Mouse (Mus musculus): ENCODE measurements at regions not wholly inside any gene's neighbourhood (a gene's known extent, or its start where the extent isn't known, plus 50 kb on each side); places are given as distances from the start of the nearest gene placed in this dataset.

DNA sequence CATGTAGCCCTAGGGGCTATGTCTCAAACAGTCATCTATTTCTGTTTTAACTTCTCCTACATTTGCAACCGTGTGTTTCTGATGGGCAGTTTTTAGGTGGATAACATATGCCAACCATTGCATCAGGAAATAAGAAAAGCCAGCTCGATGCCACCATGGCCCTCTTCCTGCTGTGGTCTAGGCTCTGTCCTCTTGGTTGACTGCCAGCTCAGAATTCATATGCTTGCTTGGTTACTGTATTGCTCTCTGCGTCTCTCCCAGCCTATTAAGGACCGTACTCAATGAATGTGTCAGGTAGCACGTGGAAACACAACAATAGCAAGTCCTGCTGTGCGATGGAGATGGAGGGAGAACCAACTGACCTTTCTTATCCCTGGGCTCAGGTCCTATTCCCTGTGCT is 174.4 kb upstream of the 9630041A04Rik start:
- Histone ChIP-seq H3K4me3 (ENCODE audit: insufficient read depth, low read length) (no peak overlapping the region), H3K4me1 (ENCODE audit: control insufficient read depth, insufficient read depth, low read length) (no peaks in the 10 kb centered on the region), H3K27ac (ENCODE audit: insufficient read depth, low read length) (no peak overlapping the region)
- TF ChIP-seq POLR2A (IDR thresholded peaks at IDR 0.05; ENCODE audit: extremely low read depth, insufficient read depth, low read length) (no peak), CTCF (IDR thresholded peaks at IDR 0.05; ENCODE audit: extremely low read depth, insufficient read depth, low read length) (no peak)

DNA sequence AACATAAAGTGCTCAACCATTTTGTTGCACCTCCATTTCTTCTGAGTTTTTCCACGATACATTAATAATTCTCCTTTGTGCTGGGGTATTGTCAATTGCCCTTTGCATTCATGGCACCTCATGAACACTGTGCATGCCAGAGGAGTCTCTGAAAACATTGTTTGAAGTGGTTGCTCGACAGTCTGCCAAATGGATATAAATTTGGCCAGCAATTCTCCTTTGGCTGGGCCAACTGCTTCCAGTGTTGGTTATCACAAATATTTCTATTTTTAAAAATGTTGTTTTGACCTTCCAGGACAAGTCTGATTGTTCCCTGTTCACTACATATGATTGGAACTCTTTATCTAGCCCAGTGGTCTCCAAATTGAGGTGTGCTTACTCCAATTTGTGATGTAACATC is 184.1 kb upstream of the 9630041A04Rik start:
- TF ChIP-seq CTCF (IDR thresholded peaks at IDR 0.05; ENCODE audit: extremely low read depth, insufficient read depth, low read length) (no peak), POLR2A (IDR thresholded peaks at IDR 0.05; ENCODE audit: extremely low read depth, insufficient read depth, low read length) (no peak)
- Histone ChIP-seq H3K27ac (ENCODE audit: insufficient read depth, low read length) (no peak overlapping the region), H3K4me1 (ENCODE audit: control insufficient read depth, insufficient read depth, low read length) (no peaks in the 10 kb centered on the region), H3K4me3 (ENCODE audit: insufficient read depth, low read length) (no peak overlapping the region)

DNA sequence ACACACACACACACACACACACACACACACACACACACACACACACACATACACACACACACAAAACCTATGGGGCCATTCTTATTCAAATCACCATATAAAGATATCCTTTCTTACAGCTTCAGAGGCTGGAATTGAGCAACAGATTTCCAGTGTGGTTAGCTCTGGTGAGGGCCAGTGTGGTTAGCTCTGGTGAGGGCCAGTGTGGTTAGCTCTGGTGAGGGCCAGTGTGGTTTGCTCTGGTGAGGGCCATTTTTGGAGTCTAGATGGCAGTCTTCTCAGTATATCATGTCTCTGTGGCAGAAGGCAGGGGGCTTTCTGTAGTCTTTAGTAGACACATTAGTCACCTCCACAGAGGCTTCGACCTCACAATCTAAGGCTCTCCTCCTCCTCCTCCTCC is 191.5 kb upstream of the 9630041A04Rik start:
- TF ChIP-seq POLR2A (IDR thresholded peaks at IDR 0.05; ENCODE audit: extremely low read depth, insufficient read depth, low read length) (no peak), CTCF (IDR thresholded peaks at IDR 0.05; ENCODE audit: extremely low read depth, insufficient read depth, low read length) (no peak)
- no peak overlapping the region for H3K27ac ChIP-seq (ENCODE audit: insufficient read depth, low read length)
- no peaks in the 10 kb centered on the region for H3K4me1 ChIP-seq (ENCODE audit: control insufficient read depth, insufficient read depth, low read length)
- H3K4me3 ChIP-seq (ENCODE audit: insufficient read depth, low read length), result no peak overlapping the region

DNA sequence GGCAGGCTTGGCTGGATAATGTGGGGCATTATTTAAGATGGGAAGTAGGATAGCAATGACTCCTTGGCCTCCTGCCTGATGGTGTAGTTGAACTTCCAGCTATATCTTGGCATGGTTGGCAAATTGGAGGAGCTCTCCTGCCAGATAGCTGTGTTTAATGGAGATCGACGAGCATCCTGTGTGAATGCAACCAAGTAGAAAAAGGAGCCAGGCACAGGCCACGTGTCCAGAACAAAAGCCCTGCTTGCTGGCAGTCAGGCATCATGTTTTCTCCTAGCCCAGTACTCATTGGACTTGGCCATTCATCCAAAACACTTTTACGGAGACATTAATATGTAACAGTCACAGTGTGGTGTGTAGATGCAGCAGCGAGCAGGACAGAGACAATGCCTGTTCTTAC is 211.8 kb upstream of the 9630041A04Rik start:
- Histone ChIP-seq H3K4me1 (ENCODE audit: control insufficient read depth, insufficient read depth, low read length) (no peaks in the 10 kb centered on the region), H3K27ac (ENCODE audit: insufficient read depth, low read length) (no peak overlapping the region), H3K4me3 (ENCODE audit: insufficient read depth, low read length) (no peak overlapping the region)
- TF ChIP-seq CTCF (IDR thresholded peaks at IDR 0.05; ENCODE audit: extremely low read depth, insufficient read depth, low read length), result no peak
- TF ChIP-seq POLR2A (IDR thresholded peaks at IDR 0.05; ENCODE audit: extremely low read depth, insufficient read depth, low read length), result no peak

DNA sequence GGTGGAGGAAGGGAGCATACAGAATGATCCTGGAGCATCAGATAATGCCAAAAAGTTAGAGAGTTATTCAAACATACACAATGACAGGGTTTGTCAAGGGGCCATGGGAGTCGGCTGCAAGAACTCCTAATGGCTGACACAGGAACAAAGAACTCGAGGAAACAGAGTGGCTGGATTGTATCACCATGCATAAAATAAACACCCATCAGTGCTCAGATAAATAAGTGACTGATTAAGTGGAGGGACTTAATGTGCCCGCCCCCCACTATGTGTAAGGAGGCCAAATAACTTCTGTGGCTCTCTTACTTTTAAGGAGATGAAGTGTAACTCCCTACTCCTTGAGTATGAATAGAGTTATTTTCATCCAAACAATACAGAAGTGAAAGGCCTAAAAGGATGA is 220.1 kb upstream of the 9630041A04Rik start:
- Histone ChIP-seq H3K4me3 (ENCODE audit: insufficient read depth, low read length) (no peak overlapping the region), H3K4me1 (ENCODE audit: control insufficient read depth, insufficient read depth, low read length) (no peaks in the 10 kb centered on the region), H3K27ac (ENCODE audit: insufficient read depth, low read length) (no peak overlapping the region)
- TF ChIP-seq POLR2A (IDR thresholded peaks at IDR 0.05; ENCODE audit: extremely low read depth, insufficient read depth, low read length) (no peak), CTCF (IDR thresholded peaks at IDR 0.05; ENCODE audit: extremely low read depth, insufficient read depth, low read length) (no peak)

DNA sequence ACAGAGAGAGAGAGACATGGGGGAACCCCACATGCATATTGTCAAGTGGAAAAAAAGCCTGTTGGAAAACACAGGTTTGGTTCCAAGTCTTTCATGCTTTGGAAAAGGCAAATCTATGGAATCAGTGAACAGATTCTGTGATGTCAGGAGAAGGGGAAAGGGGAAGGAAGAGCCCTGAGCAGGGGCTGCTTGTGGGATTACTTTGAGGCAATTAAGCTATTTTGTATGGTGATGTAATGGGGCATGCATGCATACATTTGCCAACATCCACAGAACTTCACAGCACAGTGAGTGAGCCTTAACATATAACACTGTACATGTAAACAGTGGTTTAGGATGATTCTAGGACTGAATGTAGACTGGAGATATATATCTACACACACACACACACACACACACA is 221.0 kb upstream of the 9630041A04Rik start:
- Histone ChIP-seq H3K27ac (ENCODE audit: insufficient read depth, low read length) (no peak overlapping the region), H3K4me3 (ENCODE audit: insufficient read depth, low read length) (no peak overlapping the region), H3K4me1 (ENCODE audit: control insufficient read depth, insufficient read depth, low read length) (no peaks in the 10 kb centered on the region)
- TF ChIP-seq POLR2A (IDR thresholded peaks at IDR 0.05; ENCODE audit: extremely low read depth, insufficient read depth, low read length), result no peak
- TF ChIP-seq CTCF (IDR thresholded peaks at IDR 0.05; ENCODE audit: extremely low read depth, insufficient read depth, low read length), result no peak

DNA sequence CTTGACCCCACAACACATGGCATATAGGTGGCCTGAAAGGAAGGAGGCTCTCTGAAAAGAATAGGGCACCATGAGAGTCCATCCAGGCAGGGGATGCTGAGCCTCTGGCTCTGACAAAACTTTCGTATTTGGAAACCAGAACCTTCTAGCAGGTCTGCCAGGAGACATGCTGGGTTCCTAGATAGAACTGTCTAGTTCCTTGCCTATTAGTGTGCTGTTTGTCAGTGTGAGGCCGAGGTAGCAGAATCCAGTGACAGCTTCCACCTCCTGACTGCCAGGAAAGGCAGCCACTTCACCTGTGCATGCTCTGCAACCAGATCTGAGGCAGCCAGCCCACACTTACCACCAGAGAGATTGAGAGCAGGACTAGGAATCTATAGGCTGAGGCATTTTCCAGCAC is 245.4 kb upstream of the 9630041A04Rik start:
- H3K4me1 ChIP-seq (ENCODE audit: control insufficient read depth, insufficient read depth, low read length), result no peaks in the 10 kb centered on the region
- no peak overlapping the region for H3K27ac ChIP-seq (ENCODE audit: insufficient read depth, low read length)
- no peak overlapping the region for H3K4me3 ChIP-seq (ENCODE audit: insufficient read depth, low read length)
- TF ChIP-seq POLR2A (IDR thresholded peaks at IDR 0.05; ENCODE audit: extremely low read depth, insufficient read depth, low read length) (no peak), CTCF (IDR thresholded peaks at IDR 0.05; ENCODE audit: extremely low read depth, insufficient read depth, low read length) (no peak)

DNA sequence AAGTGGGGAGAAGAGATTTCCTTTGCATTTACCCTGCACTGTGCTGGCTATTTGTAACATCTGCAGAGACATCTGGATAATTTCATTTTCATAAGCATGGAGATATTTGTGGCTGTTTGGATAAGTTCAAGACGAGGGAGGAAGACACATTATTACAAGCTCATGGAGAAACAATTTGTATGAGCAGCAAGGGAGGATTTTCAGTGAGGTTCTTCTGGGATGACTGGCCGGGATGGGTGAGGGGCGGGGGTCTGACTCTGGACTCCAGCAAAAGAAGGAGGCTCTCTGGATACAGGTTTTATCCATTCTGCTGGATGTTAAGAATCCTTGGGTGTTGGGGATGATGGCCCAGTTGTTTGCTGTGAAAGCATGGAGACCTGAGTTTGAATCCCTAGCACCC is 246.5 kb upstream of the 9630041A04Rik start:
- TF ChIP-seq POLR2A (IDR thresholded peaks at IDR 0.05; ENCODE audit: extremely low read depth, insufficient read depth, low read length), result no peak
- no peak for TF ChIP-seq CTCF (IDR thresholded peaks at IDR 0.05; ENCODE audit: extremely low read depth, insufficient read depth, low read length)
- Histone ChIP-seq H3K4me3 (ENCODE audit: insufficient read depth, low read length) (no peak overlapping the region), H3K27ac (ENCODE audit: insufficient read depth, low read length) (no peak overlapping the region), H3K4me1 (ENCODE audit: control insufficient read depth, insufficient read depth, low read length) (no peaks in the 10 kb centered on the region)

DNA sequence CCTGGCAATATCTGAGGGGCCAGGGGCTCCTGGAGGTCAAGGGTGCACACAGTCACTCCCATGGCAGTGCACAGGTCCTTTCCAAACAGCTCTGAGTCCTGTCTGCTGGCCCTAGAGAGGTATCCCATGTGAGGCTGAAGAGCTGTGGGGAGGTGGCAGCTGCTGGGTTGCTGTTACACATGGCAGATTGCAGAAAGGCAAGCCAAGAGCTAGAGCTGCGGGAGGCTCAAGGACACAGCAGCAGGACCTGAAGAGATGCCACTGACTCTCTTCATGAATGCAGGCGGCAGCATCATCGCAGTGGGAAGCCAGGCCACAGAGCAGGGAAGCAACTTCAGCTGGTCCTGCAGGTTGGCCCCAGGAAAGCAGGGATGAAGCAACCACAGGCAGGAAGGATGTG is 247.7 kb upstream of the 9630041A04Rik start:
- Histone ChIP-seq H3K27ac (ENCODE audit: insufficient read depth, low read length) (no peak overlapping the region), H3K4me3 (ENCODE audit: insufficient read depth, low read length) (no peak overlapping the region), H3K4me1 (ENCODE audit: control insufficient read depth, insufficient read depth, low read length) (no peaks in the 10 kb centered on the region)
- TF ChIP-seq CTCF (IDR thresholded peaks at IDR 0.05; ENCODE audit: extremely low read depth, insufficient read depth, low read length) (no peak), POLR2A (IDR thresholded peaks at IDR 0.05; ENCODE audit: extremely low read depth, insufficient read depth, low read length) (no peak)

DNA sequence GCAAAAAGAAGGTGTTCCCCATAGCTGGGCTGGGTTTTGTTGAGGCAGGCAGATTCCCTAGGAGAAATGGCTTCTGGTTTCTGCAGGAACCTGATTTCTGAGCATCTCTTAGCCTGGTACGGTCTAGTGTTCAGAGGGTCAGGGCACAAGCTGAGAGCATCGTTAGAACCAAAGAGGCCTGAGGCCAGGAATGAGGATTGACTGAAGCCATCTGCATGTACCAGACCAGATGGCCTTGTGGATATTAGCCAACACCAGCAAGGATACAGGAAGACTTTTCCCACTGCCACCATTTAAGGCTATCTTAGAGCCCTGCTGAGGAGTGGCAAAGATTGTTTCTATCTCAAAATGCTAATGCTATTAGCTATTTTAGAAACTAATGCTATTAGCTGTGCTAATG is 248.2 kb upstream of the 9630041A04Rik start:
- H3K4me3 ChIP-seq (ENCODE audit: insufficient read depth, low read length), result no peak overlapping the region
- no peak overlapping the region for H3K27ac ChIP-seq (ENCODE audit: insufficient read depth, low read length)
- TF ChIP-seq POLR2A (IDR thresholded peaks at IDR 0.05; ENCODE audit: extremely low read depth, insufficient read depth, low read length) (no peak), CTCF (IDR thresholded peaks at IDR 0.05; ENCODE audit: extremely low read depth, insufficient read depth, low read length) (no peak)

DNA sequence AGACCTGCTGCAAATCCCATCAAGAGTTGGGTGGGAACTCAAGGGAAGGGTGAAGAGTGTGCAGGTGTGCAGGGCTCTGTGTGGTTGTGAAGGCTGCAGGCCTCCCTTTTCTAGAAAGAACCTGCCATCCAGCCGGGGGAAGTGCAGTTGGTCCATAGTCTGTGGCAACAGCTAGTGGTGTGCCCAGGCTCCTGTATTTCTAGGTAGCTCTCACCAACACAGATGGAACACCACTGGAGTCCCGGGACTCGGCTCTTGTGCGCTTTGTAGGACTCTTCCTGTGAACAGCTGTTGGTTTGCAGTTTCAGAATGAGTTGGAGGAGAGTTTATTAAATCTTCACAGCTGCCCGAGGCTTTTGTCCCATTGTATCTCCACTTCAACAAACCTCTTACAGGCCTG is 248.7 kb upstream of the 9630041A04Rik start:
- H3K4me1 ChIP-seq (ENCODE audit: control insufficient read depth, insufficient read depth, low read length), result no peaks in the 10 kb centered on the region
- TF ChIP-seq POLR2A (IDR thresholded peaks at IDR 0.05; ENCODE audit: extremely low read depth, insufficient read depth, low read length) (no peak), CTCF (IDR thresholded peaks at IDR 0.05; ENCODE audit: extremely low read depth, insufficient read depth, low read length) (no peak)
- no peak overlapping the region for H3K27ac ChIP-seq (ENCODE audit: insufficient read depth, low read length)
- H3K4me3 ChIP-seq (ENCODE audit: insufficient read depth, low read length), result no peak overlapping the region

More for the DNA sequence above, 248.2 kb upstream of the 9630041A04Rik start:
- H3K4me1 ChIP-seq (ENCODE audit: control insufficient read depth, insufficient read depth, low read length), result no peaks in the 10 kb centered on the region

Measured in cortical plate, adult 2 months (tissue).